Mouse (Mus musculus) testis, adult 2 months (tissue): ENCODE measurements around the gene Csmd2.

Source experiments
- CTCF ChIP-seq: fragments of 200-500 bp; IDR thresholded peaks from 2 replicates; pipeline ENCODE4 v1.5.1; 2012; ENCODE audit warnings: low read depth, mild to moderate bottlenecking, inconsistent platforms, low read length, moderate library complexity; ENCODE audit not compliant: control insufficient read depth, insufficient read depth, insufficient replicate concordance
- POLR2A ChIP-seq: fragments of 200-500 bp; IDR thresholded peaks from 2 replicates; pipeline ENCODE4 v1.6.1; 2012; ENCODE audit warnings: low read depth, mild to moderate bottlenecking, inconsistent platforms, low read length, moderate library complexity; ENCODE audit not compliant: control insufficient read depth

- TF ChIP-seq CTCF (no peak), POLR2A (no peak)
These were observed 566.5 kb downstream of the Csmd2 start for GRCm38 (mm10) chr4:128554198-128554597.
